Mouse (Mus musculus): ENCODE data around the gene Rinl. TPM values are rescaled to one million over a fixed set of nuclear protein-coding genes. Genes with fewer than 3 reads are reported as not detected.

The Rinl gene
- polyA plus RNA-seq, 1 experiment from 2014 or later = 5.6 TPM

DNA sequence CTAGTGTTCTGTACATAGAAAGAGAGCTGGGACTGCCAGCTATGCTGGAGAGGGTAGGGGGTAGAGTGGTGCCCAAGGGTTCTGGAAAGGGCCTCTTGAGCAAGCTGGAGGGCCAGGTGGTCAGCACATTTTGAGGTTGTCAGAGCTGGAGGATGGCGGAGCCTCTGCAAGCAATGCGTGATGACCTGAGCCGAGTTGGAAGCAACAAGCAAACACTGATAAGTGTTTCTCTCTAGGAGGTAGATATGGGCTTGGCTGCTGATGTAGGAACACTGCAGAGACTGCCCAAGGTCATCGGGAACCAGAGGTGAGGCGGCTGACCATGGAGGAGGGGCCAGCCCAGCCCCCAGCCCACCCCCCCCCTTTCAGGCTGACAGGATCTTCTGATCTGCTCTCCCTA is 42.2 kb downstream of the Rinl start:
- no peak overlapping the region for H3K9ac ChIP-seq (ENCODE audit: low read depth, low read length)
- peaks cover 2% of the 10 kb centered on the region; the same call in 1 of the 2 replicates for H3K9me3 ChIP-seq (ENCODE audit: control insufficient read depth, low read length)
- no peak overlapping the region for H3K27ac ChIP-seq (ENCODE audit: low read depth, low read length)
- H3K4me2 ChIP-seq (replicated peaks; ENCODE audit: low read depth, low read length) = no peak overlapping the region
- H3K4me1 ChIP-seq (ENCODE audit: control insufficient read depth, insufficient read depth, low read length) = no peaks in the 10 kb centered on the region
- 81% methylated on average over 5 of the region's 5 CpGs for WGBS
- H3K27me3 ChIP-seq (ENCODE audit: control insufficient read depth, insufficient read depth, low read length) = no peaks in the 10 kb centered on the region
- H3K36me3 ChIP-seq (ENCODE audit: control insufficient read depth, insufficient read depth, low read length) = peaks cover 16% of the 10 kb centered on the region
- no peak for ATAC-seq (ENCODE audit: low FRiP score, low TSS enrichment)
- no peak overlapping the region for H3K4me3 ChIP-seq (ENCODE audit: low read length)

DNA sequence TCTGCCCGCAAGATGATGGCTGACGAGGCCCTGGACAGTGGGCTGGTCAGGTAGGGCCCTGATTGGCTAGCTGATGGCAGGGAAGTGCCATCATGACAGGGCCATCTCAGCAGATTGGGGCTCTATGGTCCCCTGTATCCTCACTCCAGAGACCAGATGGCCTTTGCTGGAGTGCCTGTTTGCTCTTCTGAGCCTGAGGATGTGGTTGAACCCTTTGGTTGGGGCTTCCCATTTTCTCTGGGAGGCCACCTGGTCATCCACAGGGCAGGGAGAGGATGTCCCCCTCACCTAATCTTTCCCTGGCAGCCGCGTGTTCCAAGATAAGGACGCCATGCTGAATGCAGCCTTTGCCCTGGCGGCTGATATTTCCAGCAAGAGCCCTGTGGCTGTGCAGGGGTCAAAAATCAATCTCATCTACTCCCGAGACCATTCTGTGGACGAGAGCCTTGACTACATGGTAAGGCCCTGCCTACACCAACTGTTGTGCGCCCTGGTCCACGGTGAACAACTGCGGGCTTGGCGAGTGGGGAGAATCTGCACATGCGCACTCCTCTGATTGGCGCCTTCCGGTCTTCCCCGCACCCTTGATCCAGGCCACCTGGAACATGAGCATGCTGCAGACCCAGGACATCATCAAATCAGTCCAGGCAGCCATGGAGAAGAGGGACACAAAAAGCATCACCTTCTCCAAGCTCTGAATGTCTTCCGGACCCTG is 42.8 kb downstream of the Rinl start:
- no peak for ATAC-seq (ENCODE audit: low FRiP score, low TSS enrichment)
- 90% methylated on average over 17 of the region's 17 CpGs for WGBS
- H3K9me3 ChIP-seq (ENCODE audit: control insufficient read depth, low read length) = peaks cover 2% of the 10 kb centered on the region; the same call in 1 of the 2 replicates
- peaks cover 16% of the 10 kb centered on the region for H3K36me3 ChIP-seq (ENCODE audit: control insufficient read depth, insufficient read depth, low read length)
- H3K4me2 ChIP-seq (replicated peaks; ENCODE audit: low read depth, low read length) = no peak overlapping the region
- H3K4me1 ChIP-seq (ENCODE audit: control insufficient read depth, insufficient read depth, low read length) = no peaks in the 10 kb centered on the region
- no peaks in the 10 kb centered on the region for H3K27me3 ChIP-seq (ENCODE audit: control insufficient read depth, insufficient read depth, low read length)
- no peak overlapping the region for H3K27ac ChIP-seq (ENCODE audit: low read depth, low read length)
- H3K4me3 ChIP-seq (ENCODE audit: low read length) = no peak overlapping the region
- H3K9ac ChIP-seq (ENCODE audit: low read depth, low read length) = no peak overlapping the region

- H3K4me1 ChIP-seq (ENCODE audit: control insufficient read depth, insufficient read depth, low read length) = no peaks in the 10 kb centered on the region
- H3K9ac ChIP-seq (ENCODE audit: low read depth, low read length) = no peak overlapping the region
- H3K9me3 ChIP-seq (ENCODE audit: control insufficient read depth, low read length) = peaks cover 2% of the 10 kb centered on the region; the same call in 1 of the 2 replicates
- no peaks in the 10 kb centered on the region for H3K27me3 ChIP-seq (ENCODE audit: control insufficient read depth, insufficient read depth, low read length)
- no peak for ATAC-seq (ENCODE audit: low FRiP score, low TSS enrichment)
- peaks cover 16% of the 10 kb centered on the region for H3K36me3 ChIP-seq (ENCODE audit: control insufficient read depth, insufficient read depth, low read length)
- 60% methylated on average over 6 of the region's 6 CpGs for WGBS
- H3K27ac ChIP-seq (ENCODE audit: low read depth, low read length) = no peak overlapping the region
- no peak overlapping the region for H3K4me2 ChIP-seq (replicated peaks; ENCODE audit: low read depth, low read length)
- no peak overlapping the region for H3K4me3 ChIP-seq (ENCODE audit: low read length)
Observed at GRCm38 (mm10) chr7:28832137-28832536, 43.4 kb downstream of the Rinl start.

DNA sequence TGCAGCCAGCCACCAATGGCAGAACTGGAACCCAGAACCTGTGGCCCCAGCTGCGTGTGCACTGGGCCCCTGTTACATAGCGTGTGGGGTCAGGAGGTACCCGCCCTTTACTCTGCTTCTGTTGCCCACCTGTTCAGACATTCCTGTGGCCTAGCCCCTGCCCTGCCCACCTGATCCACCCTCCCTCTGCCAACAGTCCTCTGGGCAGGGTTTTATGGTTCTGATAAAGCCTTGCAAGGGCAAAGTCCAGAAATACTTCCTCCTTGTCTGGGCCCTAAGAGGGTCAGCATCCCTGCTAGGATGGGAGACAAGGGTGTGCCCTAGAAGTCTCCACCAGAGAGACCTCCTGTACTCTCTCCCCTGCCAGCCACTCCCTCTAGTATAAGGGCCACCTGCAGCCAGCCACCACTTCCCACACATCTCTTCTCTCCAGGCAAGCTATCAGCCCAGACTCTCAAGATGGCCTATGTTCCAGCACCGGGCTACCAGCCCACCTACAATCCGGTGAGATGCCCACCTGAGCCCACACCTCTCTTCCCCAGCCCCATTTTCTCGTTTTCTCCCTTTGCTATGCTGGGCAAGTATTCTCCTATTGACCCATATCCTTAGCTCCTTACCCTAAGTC is 45.1 kb downstream of the Rinl start, which contains the start of gene Lgals4:
TSS of gene Lgals4 (plus strand) at position 132 of the 625 bp plus-strand sequence.
- no peaks in the 10 kb centered on the region for H3K27me3 ChIP-seq (ENCODE audit: control insufficient read depth, insufficient read depth, low read length)
- no peak within 1 kb of the TSS for H3K9ac ChIP-seq (ENCODE audit: low read depth, low read length)
- no peak for ATAC-seq (ENCODE audit: low FRiP score, low TSS enrichment)
- no peaks in the 10 kb centered on the region for H3K4me1 ChIP-seq (ENCODE audit: control insufficient read depth, insufficient read depth, low read length)
- no peak within 1 kb of the TSS for H3K4me2 ChIP-seq (replicated peaks; ENCODE audit: low read depth, low read length)
- WGBS = 84% methylated on average over 6 of the region's 6 CpGs
- peaks cover 2% of the 10 kb centered on the region; the same call in 1 of the 2 replicates for H3K9me3 ChIP-seq (ENCODE audit: control insufficient read depth, low read length)
- H3K27ac ChIP-seq (ENCODE audit: low read depth, low read length) = no peak within 1 kb of the TSS
- H3K36me3 ChIP-seq (ENCODE audit: control insufficient read depth, insufficient read depth, low read length) = peaks cover 16% of the 10 kb centered on the region
- no peak within 1 kb of the TSS for H3K4me3 ChIP-seq (ENCODE audit: low read length)

DNA sequence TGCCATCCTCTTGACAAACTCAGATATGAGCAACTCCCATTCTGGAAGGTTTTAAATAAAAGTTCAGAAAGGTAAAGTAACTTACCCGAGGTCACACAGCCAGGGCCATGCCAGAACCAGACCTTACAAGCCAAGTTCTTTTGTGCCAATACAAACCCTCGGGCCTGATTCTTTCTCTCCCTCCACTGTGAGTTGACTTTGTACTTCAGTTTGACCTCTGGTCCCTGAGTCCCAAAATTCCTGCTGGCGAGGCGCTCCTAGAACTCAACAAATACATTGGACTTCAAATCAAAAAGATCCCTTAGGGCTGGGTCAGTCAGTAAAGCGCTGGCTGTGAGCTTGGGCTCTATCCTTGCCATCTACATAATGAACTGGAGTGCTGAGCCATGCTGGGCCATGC is 48.2 kb downstream of the Rinl start:
- 87% methylated on average over 5 of the region's 5 CpGs for WGBS
- Histone ChIP-seq H3K4me3 (ENCODE audit: low read length) (no peak overlapping the region), H3K27me3 (ENCODE audit: control insufficient read depth, insufficient read depth, low read length) (no peaks in the 10 kb centered on the region), H3K4me2 (replicated peaks; ENCODE audit: low read depth, low read length) (no peak overlapping the region), H3K36me3 (ENCODE audit: control insufficient read depth, insufficient read depth, low read length) (peaks cover 2% of the 10 kb centered on the region; the same call in 1 of the 2 replicates), H3K27ac (ENCODE audit: low read depth, low read length) (no peak overlapping the region), H3K9ac (ENCODE audit: low read depth, low read length) (no peak overlapping the region), H3K9me3 (ENCODE audit: control insufficient read depth, low read length) (no peaks in the 10 kb centered on the region), H3K4me1 (ENCODE audit: control insufficient read depth, insufficient read depth, low read length) (no peaks in the 10 kb centered on the region)
- ATAC-seq (ENCODE audit: low FRiP score, low TSS enrichment) = no peak

- no peak overlapping the region for H3K4me3 ChIP-seq (ENCODE audit: low read length)
- 62% methylated on average over 9 of the region's 9 CpGs for WGBS
- H3K4me1 ChIP-seq (ENCODE audit: control insufficient read depth, insufficient read depth, low read length) = no peaks in the 10 kb centered on the region
- H3K36me3 ChIP-seq (ENCODE audit: control insufficient read depth, insufficient read depth, low read length) = no peaks in the 10 kb centered on the region
- no peak overlapping the region for H3K9ac ChIP-seq (ENCODE audit: low read depth, low read length)
- H3K4me2 ChIP-seq (replicated peaks; ENCODE audit: low read depth, low read length) = no peak overlapping the region
- ATAC-seq (ENCODE audit: low FRiP score, low TSS enrichment) = no peak
- no peaks in the 10 kb centered on the region for H3K27me3 ChIP-seq (ENCODE audit: control insufficient read depth, insufficient read depth, low read length)
- H3K9me3 ChIP-seq (ENCODE audit: control insufficient read depth, low read length) = no peaks in the 10 kb centered on the region
- H3K27ac ChIP-seq (ENCODE audit: low read depth, low read length) = no peak overlapping the region
Observed at GRCm38 (mm10) chr7:28838331-28838730, 49.6 kb downstream of the Rinl start.

- 57% methylated on average over 1 of the region's 1 CpGs for WGBS
- Histone ChIP-seq H3K36me3 (ENCODE audit: control insufficient read depth, insufficient read depth, low read length) (no peaks in the 10 kb centered on the region), H3K4me3 (ENCODE audit: low read length) (no peak overlapping the region), H3K27ac (ENCODE audit: low read depth, low read length) (no peak overlapping the region), H3K27me3 (ENCODE audit: control insufficient read depth, insufficient read depth, low read length) (no peaks in the 10 kb centered on the region), H3K4me2 (replicated peaks; ENCODE audit: low read depth, low read length) (no peak overlapping the region), H3K9ac (ENCODE audit: low read depth, low read length) (no peak overlapping the region), H3K4me1 (ENCODE audit: control insufficient read depth, insufficient read depth, low read length) (0 out of 2 replicates have a peak, but pooled peaks cover 8% of the 10 kb centered on the region), H3K9me3 (ENCODE audit: control insufficient read depth, low read length) (0 out of 2 replicates have a peak, but pooled peaks cover 2% of the 10 kb centered on the region)
- no peak for ATAC-seq (ENCODE audit: low FRiP score, low TSS enrichment)
Observed at GRCm38 (mm10) chr7:28847273-28847672, 58.5 kb downstream of the Rinl start.
